Mouse (Mus musculus) heart, embryonic 10.5 days (tissue): Measurements from ENCODE around the gene Bckdhb. TPM values are rescaled to one million over a fixed set of nuclear protein-coding genes. Genes with fewer than 3 reads are reported as not detected.

Experiments used
- DNase-seq: peaks from one replicate; pipeline ENCODE4 v3.0.0-alpha.2; 2017; ENCODE audit warnings: low spot score
- H3K27ac ChIP-seq: fragments of 300-500 bp; sonication (generic); 2 replicates; pipeline ENCODE4 v1.5.1; 2016; ENCODE audit warnings: mild to moderate bottlenecking
- H3K27me3 ChIP-seq: fragments of 300-500 bp; sonication (generic); 2 replicates; pipeline ENCODE4 v1.6.1; 2016; ENCODE audit warnings: mild to moderate bottlenecking; ENCODE audit not compliant: poor library complexity, insufficient read depth, severe bottlenecking
- H3K36me3 ChIP-seq: fragments of 300-500 bp; sonication (generic); 2 replicates; pipeline ENCODE4 v1.6.1; 2016; ENCODE audit warnings: mild to moderate bottlenecking, moderate library complexity
- H3K4me1 ChIP-seq: fragments of 300-500 bp; sonication (generic); 2 replicates; pipeline ENCODE4 v1.6.1; 2016; ENCODE audit warnings: mild to moderate bottlenecking
- H3K4me3 ChIP-seq: fragments of 300-500 bp; sonication (generic); 2 replicates; pipeline ENCODE4 v1.5.1; 2016; ENCODE audit warnings: mild to moderate bottlenecking, moderate library complexity
- H3K9me3 ChIP-seq: fragments of 300-500 bp; sonication (generic); 2 replicates; pipeline ENCODE4 v1.6.1; 2016; ENCODE audit warnings: mild to moderate bottlenecking, moderate library complexity
- WGBS: fragments of 180-500 bp; shearing (Covaris S2); methylation state at CpG from one replicate; pipeline ENCODE4 v1.1.7; 2016; 5-methylcytosine and 5-hydroxymethylcytosine counted together
- polyA plus RNA-seq: library from polyadenylated mRNA; unstranded; fragments of >200 nt; fragmentation: Nextera tagmentation; extraction: Ambion mirVana; gene quantifications from 2 replicates; pipeline ENCODE4 v1.2.1, GENCODE M21; 2016

Gene Bckdhb
- 49.6 and 52.3 TPM in 2 replicates for polyA plus RNA-seq

DNA sequence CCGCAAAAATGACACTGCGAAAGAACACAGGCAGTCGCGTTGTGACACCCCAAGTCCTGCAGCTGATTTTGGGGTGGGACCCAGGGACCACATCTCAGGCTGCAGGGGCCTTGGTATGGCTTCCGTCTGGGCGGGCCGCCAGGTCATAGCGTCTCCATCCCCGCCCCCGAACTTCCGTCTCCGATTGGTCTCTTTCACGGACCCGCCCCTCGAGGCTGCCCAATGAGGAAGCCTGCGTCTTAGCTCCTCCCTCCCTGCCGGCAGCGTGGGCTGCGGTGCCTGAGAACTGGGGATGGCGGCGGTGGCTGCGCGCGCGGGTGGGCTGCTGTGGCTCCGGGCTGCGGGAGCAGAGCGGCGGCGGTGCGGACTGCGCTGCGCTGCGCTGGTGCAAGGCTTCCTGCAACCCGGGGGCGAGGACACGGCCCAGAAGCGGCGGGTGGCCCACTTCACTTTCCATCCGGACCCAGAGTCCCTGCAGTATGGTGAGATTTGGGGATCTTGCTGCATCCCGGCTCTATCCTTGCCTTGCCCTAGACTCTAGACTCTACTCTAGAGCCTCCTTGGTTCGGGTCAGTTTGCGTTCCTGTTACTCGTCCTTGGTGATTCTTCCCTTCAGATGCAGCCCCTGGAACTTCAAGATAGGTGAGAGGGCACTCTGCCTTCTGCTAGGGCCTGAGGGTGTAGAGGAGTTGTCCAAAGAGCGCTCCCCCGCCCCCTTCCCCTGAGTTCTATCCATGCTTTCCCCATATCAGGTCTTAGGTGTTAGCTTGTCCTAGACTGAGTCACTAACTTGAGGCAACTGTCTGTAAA, at the start of gene Bckdhb:
TSS of gene Bckdhb (plus strand) at position 268 of the 810 bp plus-strand sequence.
- H3K36me3 ChIP-seq = no peaks in the 10 kb centered on the region
- no peaks in the 10 kb centered on the region for H3K9me3 ChIP-seq
- peak; percentile 97 for DNase-seq
- H3K27ac ChIP-seq = peak within 1 kb of the TSS; percentile 84
- 0 out of 2 replicates have a peak, but pooled peaks cover 6% of the 10 kb centered on the region for H3K4me1 ChIP-seq
- H3K4me3 ChIP-seq = peak within 1 kb of the TSS; percentile 84
- under 1% methylated on average over 45 of the region's 46 CpGs for WGBS
- no peaks in the 10 kb centered on the region for H3K27me3 ChIP-seq

GRCm38 (mm10) chr9:83882191-83882590, 42.8 kb upstream of the Bckdhb start:
- 72% methylated on average over 6 of the region's 6 CpGs for WGBS
- Histone ChIP-seq H3K4me3 (no peak overlapping the region), H3K36me3 (peaks cover 1% of the 10 kb centered on the region; the same call in 1 of the 2 replicates), H3K4me1 (peaks cover 9% of the 10 kb centered on the region; the same call in 1 of the 2 replicates), H3K27me3 (no peaks in the 10 kb centered on the region), H3K27ac (no peak overlapping the region), H3K9me3 (no peaks in the 10 kb centered on the region)
- DNase-seq = no peak

DNA sequence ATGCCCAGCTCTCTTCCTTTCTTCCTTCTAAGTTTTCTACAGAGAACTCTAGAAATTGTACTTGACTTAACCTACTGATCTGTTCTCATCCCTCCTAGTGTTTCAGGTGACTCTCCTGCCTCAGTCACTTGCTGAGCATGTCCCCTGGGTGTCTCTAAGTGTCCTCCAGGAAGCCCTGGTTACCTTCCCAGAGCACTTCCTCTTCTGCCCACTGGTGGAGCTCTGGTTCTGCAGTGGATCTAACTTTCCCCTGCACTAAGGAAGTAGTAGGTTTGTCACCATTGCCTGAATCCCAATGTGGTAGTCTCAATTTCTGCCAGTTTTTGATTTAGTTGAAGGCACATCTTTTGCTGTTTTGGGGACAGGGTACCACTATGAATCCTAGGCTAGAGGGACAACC, 38.8 kb upstream of the Bckdhb start:
- peaks cover 9% of the 10 kb centered on the region; the same call in 1 of the 2 replicates for H3K4me1 ChIP-seq
- H3K36me3 ChIP-seq = no peaks in the 10 kb centered on the region
- no peaks in the 10 kb centered on the region for H3K9me3 ChIP-seq
- H3K27me3 ChIP-seq = no peaks in the 10 kb centered on the region
- no peak overlapping the region for H3K27ac ChIP-seq
- DNase-seq = no peak
- H3K4me3 ChIP-seq = no peak overlapping the region

DNA sequence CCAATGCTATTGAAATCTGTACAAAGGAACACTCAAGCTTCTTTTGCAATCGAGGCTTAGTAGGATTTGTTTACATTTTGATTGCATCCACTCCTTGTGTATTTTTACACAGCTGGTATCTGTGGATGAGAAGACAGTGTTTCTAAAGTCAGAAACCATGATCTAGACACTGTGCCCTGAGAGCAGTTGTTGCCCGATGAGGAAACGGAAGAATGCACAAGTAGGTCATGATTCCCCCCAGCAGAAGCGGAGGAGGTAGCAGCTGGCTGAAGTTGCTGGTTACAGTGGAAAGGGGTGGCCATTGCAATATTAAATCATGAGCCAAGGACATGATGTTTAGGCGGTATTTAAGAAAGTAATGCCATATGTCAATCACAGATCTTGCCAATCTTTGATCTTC, 36.7 kb upstream of the Bckdhb start:
- no peak for DNase-seq
- WGBS = 80% methylated on average over 5 of the region's 5 CpGs

DNA sequence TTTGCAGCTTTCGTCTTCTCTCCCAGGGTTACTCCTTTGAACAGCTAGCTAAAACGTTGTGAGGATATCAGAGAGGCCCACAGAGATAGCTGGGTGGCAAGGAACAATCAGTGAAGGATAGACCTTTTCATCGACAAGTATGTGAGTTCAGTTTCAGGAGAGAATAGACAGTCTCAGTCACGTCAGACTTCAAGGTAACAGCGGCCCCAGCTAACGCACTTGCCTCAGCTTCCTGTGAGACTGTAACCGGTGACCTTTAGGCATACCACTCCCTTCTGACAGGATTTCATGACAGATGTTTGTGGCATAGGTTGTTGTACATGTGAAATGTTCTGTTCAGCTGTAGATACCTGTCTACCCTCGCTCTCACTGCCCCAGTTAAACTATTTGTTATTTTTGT, 31.9 kb upstream of the Bckdhb start:
- no peaks in the 10 kb centered on the region for H3K4me1 ChIP-seq
- DNase-seq = no peak
- H3K9me3 ChIP-seq = no peaks in the 10 kb centered on the region
- H3K27ac ChIP-seq = no peak overlapping the region
- H3K4me3 ChIP-seq = no peak overlapping the region
- H3K36me3 ChIP-seq = no peaks in the 10 kb centered on the region
- no peaks in the 10 kb centered on the region for H3K27me3 ChIP-seq
- WGBS = 66% methylated on average over 8 of the region's 8 CpGs

More for the DNA sequence above, 36.7 kb upstream of the Bckdhb start:
- Histone ChIP-seq H3K4me1 (no peaks in the 10 kb centered on the region), H3K9me3 (no peaks in the 10 kb centered on the region), H3K4me3 (no peak overlapping the region), H3K27me3 (no peaks in the 10 kb centered on the region), H3K27ac (no peak overlapping the region), H3K36me3 (no peaks in the 10 kb centered on the region)

DNA sequence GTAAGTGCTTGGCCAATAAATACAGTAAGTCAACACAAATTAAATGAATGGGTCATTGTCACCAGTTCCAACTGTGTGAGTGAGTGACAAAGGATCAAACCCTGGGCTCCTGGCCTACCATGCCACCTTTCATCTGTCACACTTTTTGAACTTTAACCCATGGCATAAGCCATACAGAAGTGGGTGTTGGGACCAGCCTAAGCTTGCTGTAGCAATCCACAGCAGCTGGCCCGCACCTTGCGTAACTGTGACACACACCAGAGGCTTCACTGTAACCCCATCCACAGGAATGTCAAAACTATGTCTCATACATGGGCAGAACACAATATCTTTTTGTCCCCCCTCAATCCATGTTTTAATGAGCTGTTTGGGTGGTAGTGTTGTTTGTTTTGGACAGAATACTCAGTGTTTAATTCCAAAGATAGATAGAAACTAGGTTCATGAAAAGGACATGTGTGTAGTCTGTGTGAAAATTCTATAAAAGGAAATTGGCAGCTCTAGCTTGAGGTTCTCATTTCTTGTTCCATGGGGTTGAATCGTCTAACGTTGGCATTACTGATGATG, 31.1 kb upstream of the Bckdhb start:
- WGBS = 80% methylated on average over 4 of the region's 4 CpGs
- no peak for DNase-seq
- Histone ChIP-seq H3K27ac (no peak overlapping the region), H3K4me1 (no peaks in the 10 kb centered on the region), H3K9me3 (no peaks in the 10 kb centered on the region), H3K27me3 (no peaks in the 10 kb centered on the region), H3K4me3 (no peak overlapping the region), H3K36me3 (no peaks in the 10 kb centered on the region)

GRCm38 (mm10) chr9:83902086-83902485, 22.9 kb upstream of the Bckdhb start:
- Histone ChIP-seq H3K4me1 (no peaks in the 10 kb centered on the region), H3K36me3 (no peaks in the 10 kb centered on the region), H3K4me3 (no peak overlapping the region), H3K9me3 (no peaks in the 10 kb centered on the region), H3K27ac (no peak overlapping the region), H3K27me3 (no peaks in the 10 kb centered on the region)
- DNase-seq = no peak
- WGBS = 78% methylated on average over 2 of the region's 2 CpGs

DNA sequence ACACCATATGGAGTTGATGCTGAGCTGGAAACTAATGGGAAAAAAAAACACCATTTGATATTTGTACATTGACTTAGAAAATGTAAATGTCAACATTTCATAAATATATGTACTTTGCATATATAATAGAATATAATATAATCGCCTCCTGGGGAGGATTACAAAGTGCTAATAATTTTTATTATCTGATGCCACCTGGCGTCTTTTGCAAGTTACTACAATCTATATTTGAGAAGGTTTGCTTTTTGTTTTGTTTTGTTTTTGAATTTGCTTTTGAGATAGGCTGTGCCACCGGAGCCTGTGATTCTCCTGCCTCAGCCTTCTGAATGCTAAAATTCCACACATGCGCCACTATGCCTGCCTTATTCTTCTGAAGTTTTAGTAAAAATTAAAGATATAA, 19.1 kb upstream of the Bckdhb start:
- H3K4me3 ChIP-seq = no peak overlapping the region
- no peaks in the 10 kb centered on the region for H3K36me3 ChIP-seq
- no peaks in the 10 kb centered on the region for H3K4me1 ChIP-seq
- no peaks in the 10 kb centered on the region for H3K9me3 ChIP-seq
- WGBS = 60% methylated on average over 4 of the region's 4 CpGs
- DNase-seq = no peak
- H3K27me3 ChIP-seq = no peaks in the 10 kb centered on the region
- no peak overlapping the region for H3K27ac ChIP-seq

DNA sequence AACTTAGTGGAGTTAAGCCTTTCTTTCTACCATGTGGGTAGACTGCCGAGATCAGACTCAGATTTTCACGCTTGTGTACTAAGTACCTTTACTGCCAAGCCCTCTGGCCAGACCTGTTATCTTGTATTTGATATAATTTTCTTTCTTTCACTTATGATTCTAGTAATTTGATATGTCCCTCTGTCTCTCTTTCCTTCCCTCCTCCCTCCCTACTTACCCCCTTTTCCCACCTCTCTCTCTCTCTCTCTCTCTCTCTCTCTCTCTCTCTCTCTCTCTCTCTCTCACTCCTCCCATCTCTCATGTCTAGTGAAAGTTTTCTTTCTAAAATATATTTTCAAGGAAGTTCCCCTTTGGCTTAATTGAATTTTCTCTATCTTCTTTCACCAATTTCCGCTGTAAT, 17.9 kb upstream of the Bckdhb start:
- WGBS = 85% methylated on average over 3 of the region's 3 CpGs
- DNase-seq = no peak
- Histone ChIP-seq H3K27ac (no peak overlapping the region), H3K4me3 (no peak overlapping the region), H3K4me1 (no peaks in the 10 kb centered on the region), H3K9me3 (no peaks in the 10 kb centered on the region), H3K27me3 (no peaks in the 10 kb centered on the region), H3K36me3 (no peaks in the 10 kb centered on the region)

DNA sequence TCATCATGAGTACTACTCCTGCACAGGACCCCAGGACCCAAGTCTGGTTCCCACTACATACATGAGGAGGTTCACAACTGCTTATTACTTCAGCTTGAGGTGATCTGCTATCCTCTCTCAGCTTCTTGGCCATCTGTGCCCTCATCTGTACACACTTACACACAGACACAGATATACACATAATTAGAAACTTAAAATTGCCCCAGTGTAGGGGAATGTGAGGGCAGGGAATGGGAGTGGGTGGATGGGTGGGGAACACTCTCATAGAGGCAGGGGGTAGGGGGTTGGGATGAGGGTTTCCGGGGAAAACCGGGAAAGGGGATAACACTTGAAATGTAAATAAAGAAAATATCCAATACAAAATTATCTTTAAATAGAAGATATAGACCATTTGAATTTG, 15.1 kb upstream of the Bckdhb start:
- Histone ChIP-seq H3K9me3 (no peaks in the 10 kb centered on the region), H3K4me3 (no peak overlapping the region), H3K27me3 (no peaks in the 10 kb centered on the region), H3K36me3 (no peaks in the 10 kb centered on the region), H3K4me1 (no peaks in the 10 kb centered on the region), H3K27ac (no peak overlapping the region)
- WGBS = 77% methylated on average over 2 of the region's 2 CpGs
- no peak for DNase-seq

- Histone ChIP-seq H3K27me3 (no peaks in the 10 kb centered on the region), H3K4me3 (no peak overlapping the region), H3K27ac (no peak overlapping the region), H3K4me1 (no peaks in the 10 kb centered on the region), H3K9me3 (no peaks in the 10 kb centered on the region), H3K36me3 (no peaks in the 10 kb centered on the region)
- DNase-seq = no peak
- 78% methylated on average over 2 of the region's 2 CpGs for WGBS
Measured at GRCm38 (mm10) chr9:83910926-83911325, 14.0 kb upstream of the Bckdhb start.

GRCm38 (mm10) chr9:83922076-83922475, 2.9 kb upstream of the Bckdhb start:
- H3K4me3 ChIP-seq = no peak overlapping the region
- H3K27me3 ChIP-seq = no peaks in the 10 kb centered on the region
- H3K27ac ChIP-seq = no peak overlapping the region
- WGBS = 73% methylated on average over 3 of the region's 3 CpGs
- no peaks in the 10 kb centered on the region for H3K9me3 ChIP-seq
- no peak for DNase-seq
- no peaks in the 10 kb centered on the region for H3K36me3 ChIP-seq
- H3K4me1 ChIP-seq = 0 out of 2 replicates have a peak, but pooled peaks cover 6% of the 10 kb centered on the region

- 0 out of 2 replicates have a peak, but pooled peaks cover 6% of the 10 kb centered on the region for H3K4me1 ChIP-seq
Measured at GRCm38 (mm10) chr9:83924356-83924755, 589 bp upstream of the Bckdhb start.

More at GRCm38 (mm10) chr9:83924356-83924755, 589 bp upstream of the Bckdhb start:
- H3K9me3 ChIP-seq = no peaks in the 10 kb centered on the region
- no peaks in the 10 kb centered on the region for H3K27me3 ChIP-seq
- WGBS = 85% methylated on average over 5 of the region's 5 CpGs
- H3K4me3 ChIP-seq = peak overlapping the region; percentile 84
- H3K27ac ChIP-seq = no peak overlapping the region
- no peak for DNase-seq
- no peaks in the 10 kb centered on the region for H3K36me3 ChIP-seq
